Mouse (Mus musculus) left cerebral cortex, adult 11 months (tissue): ENCODE measurements at regions not wholly inside any gene's neighbourhood (a gene's known extent, or its start where the extent isn't known, plus 50 kb on each side); places are given as distances from the start of the nearest gene placed in this dataset.

ENCODE experiments used
- DNase-seq: peaks from one replicate; pipeline ENCODE4 v3.0.0; 2022; ENCODE audit warnings: low spot score

DNA sequence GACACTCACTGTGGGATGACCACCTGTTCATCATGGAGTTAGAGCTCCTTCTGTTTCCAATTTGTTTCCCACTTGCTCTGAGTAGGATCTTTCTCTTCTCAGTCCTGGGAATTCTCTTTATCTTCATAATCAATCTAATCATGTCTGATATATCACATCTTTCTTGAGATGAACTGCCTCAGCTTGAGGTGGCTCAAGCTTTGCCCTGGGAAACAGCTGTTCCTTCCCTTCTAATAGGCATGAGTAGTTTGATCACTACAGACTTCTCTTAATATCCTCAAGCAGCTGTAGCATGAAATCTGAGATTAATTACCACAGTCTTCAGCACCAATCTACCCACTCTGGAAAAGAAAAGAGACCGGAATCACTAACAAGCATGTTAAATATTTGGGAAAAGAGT, 270.8 kb upstream of the Tmem47 start:
- no peak for DNase-seq

DNA sequence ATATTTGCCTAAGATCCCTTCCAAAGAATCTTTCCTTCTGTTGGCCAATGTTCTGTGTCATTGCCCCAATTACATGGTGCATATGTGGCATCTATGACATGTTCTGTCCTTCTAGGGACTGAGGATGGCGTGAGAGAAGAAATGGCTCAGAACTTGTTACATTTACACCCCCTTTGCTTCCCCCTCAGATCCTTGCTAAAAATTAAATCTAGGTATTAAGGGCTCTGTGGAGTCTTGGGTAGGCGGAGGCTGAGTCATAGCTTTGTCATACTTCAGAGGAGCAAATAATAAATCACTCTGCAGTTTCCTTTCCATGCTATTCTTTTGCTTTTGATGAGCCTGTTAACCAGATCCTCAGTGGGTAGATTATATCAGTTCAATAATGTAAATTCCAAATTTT, 270.2 kb upstream of the Tmem47 start:
- peak; percentile 5 for DNase-seq
